Mouse (Mus musculus) kidney, embryonic 14.5 days (tissue): ENCODE data around the gene Zdbf2. TPM values are rescaled to one million over a fixed set of nuclear protein-coding genes. Genes with fewer than 3 reads are reported as not detected.

Experiments used
- ATAC-seq: fragments of 200-750 bp; cut with Nextera tagmentation; 2 replicates; pipeline ENCODE4 v1.8.0; 2017; ENCODE audit warnings: moderate number of reproducible peaks, mild to moderate bottlenecking, moderate TSS enrichment, moderate library complexity; ENCODE audit not compliant: low FRiP score, low TSS enrichment
- H3K27ac ChIP-seq: fragments of 300-500 bp; sonication (generic); 2 replicates; pipeline ENCODE4 v1.5.1; 2014; ENCODE audit warnings: low read depth, mild to moderate bottlenecking, low read length, moderate library complexity, mixed read lengths
- H3K27me3 ChIP-seq: fragments of 300-500 bp; sonication (generic); 2 replicates; pipeline ENCODE4 v1.6.1; 2014; ENCODE audit warnings: mild to moderate bottlenecking, low read length; ENCODE audit not compliant: control insufficient read depth, insufficient read depth
- H3K36me3 ChIP-seq: fragments of 300-500 bp; sonication (generic); 2 replicates; pipeline ENCODE4 v1.6.1; 2014; ENCODE audit warnings: low read length, mixed read lengths; ENCODE audit not compliant: control insufficient read depth, insufficient read depth
- H3K4me1 ChIP-seq: fragments of 300-500 bp; sonication (generic); 2 replicates; pipeline ENCODE4 v1.6.1; 2014; ENCODE audit warnings: low read length, mixed read lengths; ENCODE audit not compliant: control insufficient read depth, insufficient read depth
- H3K4me2 ChIP-seq: fragments of 300-500 bp; sonication (generic); replicated peaks from 2 replicates; pipeline ENCODE4 v1.6.1; 2014; ENCODE audit warnings: low read depth, mild to moderate bottlenecking, low read length
- H3K4me3 ChIP-seq: fragments of 300-500 bp; sonication (generic); 2 replicates; pipeline ENCODE4 v1.5.1; 2014; ENCODE audit warnings: mild to moderate bottlenecking, low read length
- H3K9ac ChIP-seq: fragments of 300-500 bp; sonication (generic); 2 replicates; pipeline ENCODE4 v1.6.1; 2014; ENCODE audit warnings: low read depth, mild to moderate bottlenecking, low read length, moderate library complexity
- H3K9me3 ChIP-seq: fragments of 300-500 bp; sonication (generic); 2 replicates; pipeline ENCODE4 v1.6.1; 2016; ENCODE audit warnings: low read length; ENCODE audit not compliant: control insufficient read depth
- WGBS: fragments of 180-500 bp; shearing (Covaris S2); extraction: QIAGEN DNeasy Blood & Tissue Kit; methylation state at CpG from one replicate; pipeline ENCODE4 v1.1.7; 2014; 5-methylcytosine and 5-hydroxymethylcytosine counted together
- polyA plus RNA-seq: library from polyadenylated mRNA; unstranded; fragments of >200 nt; fragmentation: Nextera tagmentation; extraction: Ambion mirVana; gene quantifications from 2 replicates; pipeline ENCODE4 v1.2.1, GENCODE M21; 2014

Gene Zdbf2
- polyA plus RNA-seq, 1 experiment from 2014 or later, result 8.6 TPM

- H3K4me1 ChIP-seq, result no peaks in the 10 kb centered on the region
- H3K36me3 ChIP-seq, result no peaks in the 10 kb centered on the region
- 45% methylated on average over 17 of the region's 17 CpGs for WGBS
- H3K27ac ChIP-seq, result no peak overlapping the region
- no peak overlapping the region for H3K4me3 ChIP-seq
- no peak overlapping the region for H3K9ac ChIP-seq
- ATAC-seq, result no peak
- no peaks in the 10 kb centered on the region for H3K9me3 ChIP-seq
- peaks cover 78% of the 10 kb centered on the region for H3K27me3 ChIP-seq
- H3K4me2 ChIP-seq, result no peak overlapping the region
Observed at GRCm38 (mm10) chr1:63259916-63260741, 12.9 kb upstream of the Zdbf2 start.

- no peaks in the 10 kb centered on the region for H3K4me1 ChIP-seq
- WGBS, result 42% methylated on average over 5 of the region's 5 CpGs
- peaks cover 78% of the 10 kb centered on the region for H3K27me3 ChIP-seq
- H3K4me3 ChIP-seq, result no peak overlapping the region
- H3K27ac ChIP-seq, result no peak overlapping the region
- no peak overlapping the region for H3K9ac ChIP-seq
- H3K9me3 ChIP-seq, result no peaks in the 10 kb centered on the region
- H3K4me2 ChIP-seq, result no peak overlapping the region
- no peak for ATAC-seq
- no peaks in the 10 kb centered on the region for H3K36me3 ChIP-seq
Observed at GRCm38 (mm10) chr1:63260742-63261033, 12.4 kb upstream of the Zdbf2 start.

- Histone ChIP-seq H3K27me3 (peaks cover 74% of the 10 kb centered on the region), H3K27ac (no peak overlapping the region), H3K36me3 (no peaks in the 10 kb centered on the region), H3K9me3 (no peaks in the 10 kb centered on the region), H3K4me1 (no peaks in the 10 kb centered on the region), H3K4me3 (no peak overlapping the region), H3K9ac (no peak overlapping the region), H3K4me2 (no peak overlapping the region)
- no peak for ATAC-seq
- WGBS, result 48% methylated on average over 17 of the region's 17 CpGs
Observed at GRCm38 (mm10) chr1:63261041-63261590, 11.9 kb upstream of the Zdbf2 start.

- peaks cover 62% of the 10 kb centered on the region for H3K27me3 ChIP-seq
- H3K27ac ChIP-seq, result no peak overlapping the region
Observed at GRCm38 (mm10) chr1:63263671-63264070, 9.4 kb upstream of the Zdbf2 start.

GRCm38 (mm10) chr1:63265461-63265860, 7.6 kb upstream of the Zdbf2 start:
- no peaks in the 10 kb centered on the region for H3K9me3 ChIP-seq
- H3K4me1 ChIP-seq, result no peaks in the 10 kb centered on the region
- WGBS, result 48% methylated on average over 4 of the region's 4 CpGs
- no peak overlapping the region for H3K27ac ChIP-seq
- no peaks in the 10 kb centered on the region for H3K36me3 ChIP-seq
- no peak overlapping the region for H3K4me3 ChIP-seq
- H3K27me3 ChIP-seq, result peaks cover 67% of the 10 kb centered on the region
- no peak overlapping the region for H3K9ac ChIP-seq
- no peak for ATAC-seq
- H3K4me2 ChIP-seq, result no peak overlapping the region

More at GRCm38 (mm10) chr1:63263671-63264070, 9.4 kb upstream of the Zdbf2 start:
- Histone ChIP-seq H3K9ac (no peak overlapping the region), H3K9me3 (no peaks in the 10 kb centered on the region), H3K4me2 (no peak overlapping the region), H3K4me3 (no peak overlapping the region), H3K36me3 (no peaks in the 10 kb centered on the region), H3K4me1 (no peaks in the 10 kb centered on the region)
- 41% methylated on average over 11 of the region's 11 CpGs for WGBS
- ATAC-seq, result no peak

GRCm38 (mm10) chr1:63266121-63266520, 6.9 kb upstream of the Zdbf2 start:
- Histone ChIP-seq H3K4me3 (no peak overlapping the region), H3K9me3 (no peaks in the 10 kb centered on the region), H3K36me3 (no peaks in the 10 kb centered on the region), H3K27ac (no peak overlapping the region), H3K9ac (no peak overlapping the region), H3K4me2 (no peak overlapping the region), H3K4me1 (no peaks in the 10 kb centered on the region), H3K27me3 (peaks cover 62% of the 10 kb centered on the region)
- ATAC-seq, result no peak
- WGBS, result 45% methylated on average over 12 of the region's 12 CpGs

- H3K4me3 ChIP-seq, result no peak overlapping the region
- peaks cover 61% of the 10 kb centered on the region for H3K27me3 ChIP-seq
- H3K4me1 ChIP-seq, result no peaks in the 10 kb centered on the region
- WGBS, result 43% methylated on average over 15 of the region's 15 CpGs
- H3K9me3 ChIP-seq, result no peaks in the 10 kb centered on the region
- no peaks in the 10 kb centered on the region for H3K36me3 ChIP-seq
- H3K4me2 ChIP-seq, result no peak overlapping the region
- no peak overlapping the region for H3K27ac ChIP-seq
- no peak overlapping the region for H3K9ac ChIP-seq
- no peak for ATAC-seq
Observed at GRCm38 (mm10) chr1:63266716-63267115, 6.3 kb upstream of the Zdbf2 start.

DNA sequence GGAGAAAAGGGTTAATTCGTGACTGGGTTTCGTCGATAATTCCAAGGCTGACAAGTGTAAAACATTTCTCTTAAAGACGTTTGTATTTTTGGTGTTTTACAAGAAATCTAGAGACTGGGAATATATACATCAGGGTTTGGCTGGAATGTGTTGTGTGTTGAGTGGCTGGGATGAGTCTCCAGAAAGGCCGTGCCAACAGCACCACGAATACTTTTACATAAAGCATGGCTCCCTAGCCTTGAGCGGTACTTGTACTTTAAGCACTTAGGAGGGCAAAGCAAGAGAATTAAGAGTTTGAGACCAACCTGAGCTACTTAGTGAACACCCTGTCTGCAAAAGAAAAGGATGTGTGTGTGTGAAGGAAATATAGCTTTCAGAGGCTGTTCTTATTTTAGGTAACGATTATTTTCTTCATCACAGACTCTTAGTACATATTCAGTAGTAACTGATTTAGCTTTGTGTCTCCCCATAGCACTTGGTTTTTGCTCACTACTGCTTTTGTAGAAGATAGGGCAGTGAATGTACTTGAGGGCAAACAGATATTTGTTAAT, 865 bp upstream of the Zdbf2 start:
- Histone ChIP-seq H3K9ac (no peak overlapping the region), H3K27me3 (peaks cover 61% of the 10 kb centered on the region), H3K36me3 (no peaks in the 10 kb centered on the region), H3K27ac (no peak overlapping the region), H3K4me2 (no peak overlapping the region; the same call in 1 of the 2 replicates), H3K4me1 (no peaks in the 10 kb centered on the region), H3K9me3 (no peaks in the 10 kb centered on the region), H3K4me3 (no peak overlapping the region)
- WGBS, result 31% methylated on average over 8 of the region's 8 CpGs
- ATAC-seq, result no peak

- Histone ChIP-seq H3K27me3 (peaks cover 55% of the 10 kb centered on the region), H3K36me3 (no peaks in the 10 kb centered on the region)
- under 1% methylated on average over 42 of the region's 89 CpGs for WGBS
Observed at GRCm38 (mm10) chr1:63273339-63273951, 380 bp downstream of the Zdbf2 start.

More at GRCm38 (mm10) chr1:63273339-63273951, 380 bp downstream of the Zdbf2 start:
- Histone ChIP-seq H3K9ac (peak overlapping the region; percentile 75), H3K4me3 (peak overlapping the region; percentile 56), H3K27ac (peak overlapping the region; percentile 26; the same call in 1 of the 2 replicates), H3K4me1 (no peaks in the 10 kb centered on the region), H3K9me3 (no peaks in the 10 kb centered on the region), H3K4me2 (peak overlapping the region; percentile 48)
- peak; percentile 57 for ATAC-seq
